Mouse (Mus musculus): ENCODE results near the gene Tecr.

Tecr gene

GRCm38 (mm10) chr8:83563246-83563645 lies 44.5 kb downstream of the Tecr start:
- DNase-seq (ENCODE audit: low spot score), result peak; percentile 3

GRCm38 (mm10) chr8:83562669-83563068 lies 45.1 kb downstream of the Tecr start:
- no peak for DNase-seq (ENCODE audit: low spot score)

- no peak for DNase-seq (ENCODE audit: low spot score)
Measured at GRCm38 (mm10) chr8:83535736-83536135, 72.0 kb downstream of the Tecr start, which contains the start of gene Olfr370. TSS of gene Olfr370 (plus strand) at chr8:83535780.

- no peak for DNase-seq (ENCODE audit: low spot score)
Measured at GRCm38 (mm10) chr8:83534802-83535201, 73.0 kb downstream of the Tecr start.

Data from layer of hippocampus, adult 11-12 months (tissue).